Mouse (Mus musculus) limb, embryonic 13.5 days (tissue): ENCODE measurements at regions not wholly inside any gene's neighbourhood (a gene's known extent, or its start where the extent isn't known, plus 50 kb on each side); places are given as distances from the start of the nearest gene placed in this dataset.

Source experiments
- ATAC-seq: fragments of 200-750 bp; cut with Nextera tagmentation; 2 replicates; pipeline ENCODE4 v1.8.0; 2017; ENCODE audit warnings: low read depth, moderate number of reproducible peaks, moderate TSS enrichment; ENCODE audit not compliant: low FRiP score
- H3K27ac ChIP-seq: fragments of 300-500 bp; sonication (generic); 2 replicates; pipeline ENCODE4 v1.5.1; 2015; ENCODE audit warnings: inconsistent platforms, mild to moderate bottlenecking, moderate library complexity
- H3K27me3 ChIP-seq: fragments of 300-500 bp; sonication (generic); 2 replicates; pipeline ENCODE4 v1.6.1; 2015; ENCODE audit warnings: mild to moderate bottlenecking, inconsistent platforms
- H3K36me3 ChIP-seq: fragments of 300-500 bp; sonication (generic); 2 replicates; pipeline ENCODE4 v1.6.1; 2015; ENCODE audit warnings: inconsistent platforms, mild to moderate bottlenecking, moderate library complexity
- H3K4me1 ChIP-seq: fragments of 300-500 bp; sonication (generic); 2 replicates; pipeline ENCODE4 v1.6.1; 2015; ENCODE audit warnings: inconsistent platforms
- H3K4me2 ChIP-seq: fragments of 300-500 bp; sonication (generic); replicated peaks from 2 replicates; pipeline ENCODE4 v1.6.1; 2015; ENCODE audit warnings: inconsistent platforms, mild to moderate bottlenecking, moderate library complexity
- H3K4me3 ChIP-seq: fragments of 300-500 bp; sonication (generic); 2 replicates; pipeline ENCODE4 v1.5.1; 2015; ENCODE audit warnings: moderate library complexity, mild to moderate bottlenecking, inconsistent platforms
- H3K9ac ChIP-seq: fragments of 300-500 bp; sonication (generic); 2 replicates; pipeline ENCODE4 v1.6.1; 2015; ENCODE audit warnings: mild to moderate bottlenecking, inconsistent platforms
- H3K9me3 ChIP-seq: fragments of 300-500 bp; sonication (generic); 2 replicates; pipeline ENCODE4 v1.6.1; 2016; ENCODE audit warnings: inconsistent platforms
- WGBS: fragments of 180-500 bp; shearing (Covaris S2); methylation state at CpG from one replicate; pipeline ENCODE4 v1.1.7; 2015; 5-methylcytosine and 5-hydroxymethylcytosine counted together

DNA sequence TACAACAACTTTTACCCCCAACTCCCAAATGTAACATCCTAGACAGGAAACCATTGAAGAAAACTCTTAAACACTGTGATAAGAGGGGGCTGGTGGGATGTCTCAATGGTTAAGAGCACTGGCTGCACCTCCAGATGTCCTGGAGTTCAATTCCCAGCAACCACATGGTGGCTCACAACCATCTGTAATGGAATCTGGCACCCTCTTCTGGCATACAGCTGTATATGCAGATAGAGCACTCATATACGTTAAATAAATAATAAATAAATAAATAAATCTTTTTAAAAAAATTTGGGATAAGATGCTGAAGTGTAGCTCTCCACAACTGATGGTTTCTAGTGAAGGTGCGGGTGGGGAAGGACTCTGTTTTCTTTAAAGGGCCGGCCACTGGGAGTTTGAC, 69.3 kb downstream of the Kctd15 start:
- Histone ChIP-seq H3K4me1 (no peaks in the 10 kb centered on the region), H3K36me3 (no peaks in the 10 kb centered on the region; the same call in 1 of the 2 replicates), H3K4me2 (no peak overlapping the region), H3K4me3 (no peak overlapping the region), H3K27ac (no peak overlapping the region), H3K9ac (no peak overlapping the region), H3K27me3 (no peaks in the 10 kb centered on the region), H3K9me3 (0 out of 2 replicates have a peak, but pooled peaks cover 3% of the 10 kb centered on the region)
- no peak for ATAC-seq
- 91% methylated on average over 3 of the region's 3 CpGs for WGBS

GRCm38 (mm10) chr7:34585312-34585865, 71.1 kb downstream of the Kctd15 start:
- Histone ChIP-seq H3K36me3 (no peaks in the 10 kb centered on the region; the same call in 1 of the 2 replicates), H3K4me2 (no peak overlapping the region), H3K27me3 (no peaks in the 10 kb centered on the region), H3K4me3 (no peak overlapping the region), H3K9ac (no peak overlapping the region), H3K4me1 (no peaks in the 10 kb centered on the region), H3K27ac (no peak overlapping the region), H3K9me3 (no peaks in the 10 kb centered on the region)
- no peak for ATAC-seq
- WGBS: 63% methylated on average over 4 of the region's 4 CpGs

DNA sequence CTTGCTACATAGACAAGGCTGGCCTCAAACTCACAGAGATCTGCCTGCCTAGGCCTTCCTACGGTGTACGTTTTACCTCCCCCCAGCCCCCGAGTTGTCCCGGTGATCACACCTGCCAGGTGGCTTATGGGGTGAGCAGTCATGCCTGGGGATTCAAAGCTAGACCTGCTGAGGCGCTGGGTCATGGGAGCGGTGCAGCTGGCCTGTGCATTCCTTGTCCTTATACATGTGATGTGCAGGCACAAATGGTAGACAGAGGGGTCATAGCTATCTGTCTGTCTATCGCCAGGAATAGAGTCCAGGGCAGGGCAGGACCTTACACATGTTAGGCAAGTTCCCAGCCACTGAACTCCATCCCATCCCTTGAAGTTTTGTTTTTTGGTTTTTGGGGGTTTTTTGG, 71.7 kb downstream of the Kctd15 start:
- 89% methylated on average over 7 of the region's 7 CpGs for WGBS
- Histone ChIP-seq H3K27me3 (no peaks in the 10 kb centered on the region), H3K27ac (no peak overlapping the region), H3K4me2 (no peak overlapping the region), H3K4me3 (no peak overlapping the region), H3K9me3 (no peaks in the 10 kb centered on the region), H3K9ac (no peak overlapping the region), H3K36me3 (no peaks in the 10 kb centered on the region; the same call in 1 of the 2 replicates), H3K4me1 (no peaks in the 10 kb centered on the region)
- ATAC-seq: peak; percentile 36; the same call in 1 of the 2 replicates

DNA sequence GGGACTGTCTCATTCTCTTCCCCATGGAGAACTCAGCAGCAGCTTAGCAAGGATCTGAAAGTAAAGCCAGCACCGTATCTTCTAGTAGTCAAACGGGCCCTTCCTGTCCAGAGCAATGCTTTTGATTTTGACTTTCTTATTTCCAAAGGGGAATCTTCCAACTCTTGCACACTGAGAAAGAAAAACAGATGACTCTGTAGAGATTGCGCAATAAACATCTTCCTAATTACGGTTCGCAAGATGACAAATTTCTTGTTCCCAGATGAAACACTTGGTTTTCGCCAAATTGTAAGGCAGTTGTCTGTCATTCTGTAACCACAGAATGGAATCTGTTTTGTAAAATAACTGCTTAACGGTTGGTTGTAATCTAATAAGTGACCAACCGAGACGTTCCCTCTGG, 75.7 kb downstream of the Kctd15 start:
- Histone ChIP-seq H3K27ac (no peak overlapping the region), H3K27me3 (no peaks in the 10 kb centered on the region), H3K4me2 (no peak overlapping the region), H3K9me3 (peaks cover 11% of the 10 kb centered on the region), H3K9ac (no peak overlapping the region), H3K36me3 (no peaks in the 10 kb centered on the region), H3K4me1 (no peaks in the 10 kb centered on the region), H3K4me3 (no peak overlapping the region)
- no peak for ATAC-seq
- WGBS: 83% methylated on average over 9 of the region's 9 CpGs

DNA sequence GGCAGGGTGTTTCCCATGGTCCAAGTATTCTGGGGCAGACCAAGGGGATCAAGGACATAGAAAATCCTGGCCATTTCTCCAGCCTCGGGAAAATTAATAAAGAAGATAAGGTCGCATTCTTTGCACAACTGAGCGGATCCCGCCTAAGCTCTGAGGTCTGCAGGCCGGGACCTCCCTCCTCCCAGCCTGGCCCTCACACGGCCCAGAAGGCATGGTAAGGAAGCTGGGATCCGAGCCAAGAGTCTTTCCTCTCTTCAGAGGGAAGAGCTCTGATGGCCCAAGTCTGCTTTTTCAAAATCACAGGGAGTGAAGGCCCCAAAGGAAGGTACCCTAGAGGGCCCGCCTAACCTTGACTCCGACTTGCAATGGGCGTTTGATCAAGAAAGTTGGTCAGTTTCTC, 85.2 kb downstream of the Kctd15 start:
- H3K27ac ChIP-seq: peak overlapping the region; percentile 53
- peak overlapping the region; percentile 73 for H3K4me2 ChIP-seq
- no peaks in the 10 kb centered on the region for H3K36me3 ChIP-seq
- peak overlapping the region; percentile 55 for H3K9ac ChIP-seq
- H3K27me3 ChIP-seq: no peaks in the 10 kb centered on the region
- H3K4me3 ChIP-seq: peak overlapping the region; percentile 36; the same call in 1 of the 2 replicates
- ATAC-seq: 0 out of 2 replicates have a peak, but pooled peaks have one; percentile 3
- H3K4me1 ChIP-seq: peaks cover 22% of the 10 kb centered on the region
- WGBS: 46% methylated on average over 10 of the region's 10 CpGs
- no peaks in the 10 kb centered on the region for H3K9me3 ChIP-seq

DNA sequence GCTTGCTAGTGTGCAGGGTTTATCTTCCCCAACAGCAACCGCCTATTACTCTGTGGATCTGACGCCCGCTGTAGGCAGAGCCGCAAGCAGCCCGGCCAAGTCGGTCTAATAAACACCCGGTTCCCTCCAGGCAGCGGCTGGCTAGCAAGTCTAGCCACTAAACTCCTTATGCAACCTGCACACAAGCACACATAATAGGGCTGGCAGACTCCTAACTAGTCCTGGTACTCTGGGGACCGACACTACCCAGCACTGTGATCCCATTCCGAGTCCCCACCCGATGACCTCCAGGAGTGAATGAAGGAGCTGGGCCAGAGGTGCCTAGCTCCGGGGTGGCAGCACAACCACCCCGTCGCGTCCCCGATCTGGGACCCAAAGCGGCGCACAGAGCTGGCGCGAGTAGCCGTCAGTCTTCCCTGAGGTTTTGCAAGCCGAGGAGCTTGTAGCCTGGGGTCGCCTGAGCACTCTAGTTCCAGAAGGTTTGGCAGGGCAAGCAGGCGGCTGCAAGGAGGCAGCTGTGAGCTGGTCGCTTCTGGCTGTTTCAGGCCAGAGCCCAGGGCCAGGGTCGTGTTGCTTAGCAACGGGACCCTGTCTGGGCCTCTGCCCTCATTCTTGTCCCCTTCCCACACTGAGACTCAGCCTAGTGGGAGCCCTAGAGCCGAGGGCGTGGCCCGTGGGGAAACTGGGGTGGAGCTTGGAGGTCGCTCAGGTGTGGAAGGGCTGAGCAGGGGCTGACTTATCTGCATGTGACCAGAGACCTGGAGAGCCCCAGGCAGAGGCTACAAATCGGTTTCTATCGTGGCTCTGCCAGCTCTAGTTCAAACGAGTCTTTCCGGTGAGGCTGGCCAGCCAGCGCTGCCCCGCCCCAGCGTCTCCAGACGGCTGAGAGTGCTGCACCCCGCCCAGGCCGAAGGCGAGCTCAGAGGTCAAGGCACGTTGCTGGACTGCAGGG, 86.1 kb downstream of the Kctd15 start:
- 1% methylated on average over 43 of the region's 43 CpGs for WGBS
- H3K9ac ChIP-seq: peak overlapping the region; percentile 55
- H3K27ac ChIP-seq: peak overlapping the region; percentile 53; the same call in 1 of the 2 replicates
- peaks cover 22% of the 10 kb centered on the region for H3K4me1 ChIP-seq
- H3K4me2 ChIP-seq: peak overlapping the region; percentile 73
- H3K4me3 ChIP-seq: peak overlapping the region; percentile 36
- ATAC-seq: peak; percentile 82
- no peaks in the 10 kb centered on the region for H3K36me3 ChIP-seq
- H3K27me3 ChIP-seq: no peaks in the 10 kb centered on the region
- no peaks in the 10 kb centered on the region for H3K9me3 ChIP-seq

GRCm38 (mm10) chr7:34569747-34570113, 86.8 kb downstream of the Kctd15 start:
- Histone ChIP-seq H3K4me3 (peak overlapping the region; percentile 36), H3K36me3 (no peaks in the 10 kb centered on the region), H3K4me1 (peaks cover 22% of the 10 kb centered on the region), H3K9me3 (no peaks in the 10 kb centered on the region), H3K27ac (peak overlapping the region; percentile 53; the same call in 1 of the 2 replicates), H3K4me2 (peak overlapping the region; percentile 73), H3K9ac (0 out of 2 replicates have a peak overlapping the region, but pooled peaks have one; percentile 55), H3K27me3 (no peaks in the 10 kb centered on the region)
- WGBS: 13% methylated on average over 8 of the region's 8 CpGs
- ATAC-seq: no peak

GRCm38 (mm10) chr7:34567575-34567974, 89.0 kb downstream of the Kctd15 start:
- Histone ChIP-seq H3K4me1 (peaks cover 22% of the 10 kb centered on the region), H3K4me3 (no peak overlapping the region), H3K27ac (no peak overlapping the region), H3K4me2 (no peak overlapping the region), H3K27me3 (no peaks in the 10 kb centered on the region), H3K9me3 (no peaks in the 10 kb centered on the region), H3K9ac (no peak overlapping the region), H3K36me3 (no peaks in the 10 kb centered on the region)
- no peak for ATAC-seq
- 61% methylated on average over 5 of the region's 5 CpGs for WGBS

DNA sequence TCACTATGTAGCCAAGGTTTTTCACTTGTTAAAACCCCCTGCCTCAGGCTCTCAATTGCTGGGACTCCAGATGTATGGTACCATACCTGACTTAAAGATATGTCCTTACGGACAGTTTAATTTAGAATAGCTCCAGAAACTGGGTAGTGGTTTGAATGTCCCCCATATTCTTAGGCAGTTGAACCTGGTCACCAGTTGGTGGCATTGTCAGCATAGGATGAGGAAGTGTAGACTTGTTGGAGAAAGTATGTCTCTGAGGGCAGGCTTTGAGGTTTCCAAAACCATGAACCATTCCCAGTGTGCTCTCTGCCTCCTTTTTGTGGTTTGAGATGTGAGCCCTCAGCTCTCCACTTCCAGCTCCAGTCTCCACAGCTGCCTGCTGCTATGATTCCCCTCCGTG, 94.4 kb downstream of the Kctd15 start:
- Histone ChIP-seq H3K27me3 (no peaks in the 10 kb centered on the region), H3K27ac (no peak overlapping the region), H3K4me1 (no peaks in the 10 kb centered on the region), H3K36me3 (no peaks in the 10 kb centered on the region), H3K4me2 (no peak overlapping the region), H3K4me3 (no peak overlapping the region), H3K9me3 (peaks cover 4% of the 10 kb centered on the region; the same call in 1 of the 2 replicates), H3K9ac (no peak overlapping the region)
- no peak for ATAC-seq
- 73% methylated on average over 2 of the region's 2 CpGs for WGBS

GRCm38 (mm10) chr7:34558615-34559343, 97.8 kb downstream of the Kctd15 start:
- Histone ChIP-seq H3K27me3 (no peaks in the 10 kb centered on the region), H3K4me1 (peaks cover 8% of the 10 kb centered on the region; the same call in 1 of the 2 replicates), H3K36me3 (no peaks in the 10 kb centered on the region), H3K4me3 (no peak overlapping the region), H3K4me2 (no peak overlapping the region), H3K9me3 (peaks cover 4% of the 10 kb centered on the region; the same call in 1 of the 2 replicates), H3K9ac (no peak overlapping the region), H3K27ac (no peak overlapping the region)
- 85% methylated on average over 8 of the region's 8 CpGs for WGBS
- no peak for ATAC-seq

DNA sequence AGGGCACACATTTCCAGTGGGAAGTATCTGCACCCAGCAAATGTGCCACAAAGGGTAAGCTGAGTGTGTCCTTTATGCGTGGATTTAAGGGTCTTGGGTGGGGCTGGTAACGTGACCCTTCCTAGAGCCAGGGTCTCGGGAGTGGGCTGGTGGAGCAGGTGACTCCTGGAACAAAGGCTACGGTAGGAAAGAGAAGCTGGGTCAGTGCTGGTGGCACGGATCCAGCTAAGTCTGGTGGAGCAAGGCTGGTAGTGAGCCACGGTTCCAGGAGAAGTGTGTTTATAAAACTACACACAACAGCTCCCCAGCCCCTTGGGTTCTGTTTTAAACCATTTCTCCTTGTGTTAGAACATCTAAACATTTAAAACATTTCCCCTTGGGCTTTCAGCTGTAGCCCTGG, 101.3 kb downstream of the Kctd15 start:
- H3K9ac ChIP-seq: no peak overlapping the region
- no peak for ATAC-seq
- no peak overlapping the region for H3K27ac ChIP-seq
- 57% methylated on average over 6 of the region's 6 CpGs for WGBS
- H3K36me3 ChIP-seq: no peaks in the 10 kb centered on the region
- H3K4me2 ChIP-seq: no peak overlapping the region
- no peak overlapping the region for H3K4me3 ChIP-seq
- peaks cover 8% of the 10 kb centered on the region; the same call in 1 of the 2 replicates for H3K4me1 ChIP-seq
- H3K27me3 ChIP-seq: no peaks in the 10 kb centered on the region
- peaks cover 4% of the 10 kb centered on the region; the same call in 1 of the 2 replicates for H3K9me3 ChIP-seq
